Mouse (Mus musculus) layer of hippocampus, postnatal 10 days (tissue): ENCODE results near the gene Slf2. TPM values are rescaled to one million over a fixed set of nuclear protein-coding genes. Genes with fewer than 3 reads are reported as not detected.

Experiments
- DNase-seq, 2 experiments: peaks; one replicate each; pipeline ENCODE4 v3.0.0; 2021; ENCODE audit warnings: low spot score in 2 of 2
- total RNA-seq, 2 experiments: library from RNA; stranded (reverse); gene quantifications; 2 replicates each; pipeline ENCODE4 v1.2.3; 2021

Slf2 gene
- total RNA-seq, 2 experiments from 2014 or later: 32.4 to 35.3 TPM

- no peak for DNase-seq
Observed at GRCm38 (mm10) chr19:45028746-45029145, 97.8 kb downstream of the Slf2 start.

DNA sequence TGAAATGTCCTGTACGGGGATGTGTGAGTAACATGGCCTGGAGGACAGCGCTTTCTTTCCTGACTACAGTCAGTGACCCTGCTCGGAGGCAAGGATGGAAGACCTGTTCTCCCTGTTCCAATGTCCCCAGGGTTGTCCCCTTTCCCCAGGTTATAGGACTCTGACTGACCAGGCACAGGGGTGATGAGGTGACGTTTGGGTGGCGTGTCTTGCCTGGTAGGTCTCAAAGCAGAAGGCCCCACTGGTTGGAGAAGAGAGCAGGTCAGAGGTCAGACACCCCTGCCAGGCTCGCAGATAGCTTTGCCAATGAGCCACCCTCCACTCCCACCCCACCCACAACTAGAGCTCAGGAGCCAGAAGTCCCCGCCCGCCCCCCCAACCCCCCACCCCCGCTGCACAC, 98.6 kb downstream of the Slf2 start:
- DNase-seq: no peak

DNA sequence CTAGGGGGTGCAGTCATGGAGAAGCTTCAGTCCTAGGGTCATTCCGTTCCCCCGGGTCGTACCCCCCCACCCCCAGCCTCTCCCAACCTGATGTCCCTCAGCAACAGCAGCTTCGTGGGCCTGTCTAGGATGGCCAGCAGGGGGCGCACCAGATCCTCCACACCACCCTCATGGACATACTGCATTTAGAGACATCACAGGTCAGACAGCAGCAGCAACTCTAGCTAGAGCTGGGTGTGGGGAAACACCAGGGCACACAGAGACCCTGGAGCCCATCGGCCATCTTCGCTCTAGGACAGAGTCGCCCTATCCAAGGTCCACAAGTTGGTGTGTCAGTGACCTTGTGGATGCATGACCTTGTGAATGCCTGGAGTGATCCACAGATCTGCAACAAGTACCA, 99.2 kb downstream of the Slf2 start:
- DNase-seq: peak; percentile 65 to 71

GRCm38 (mm10) chr19:45030746-45031693, 100.1 kb downstream of the Slf2 start:
- peak; percentile 75 to 81 for DNase-seq

GRCm38 (mm10) chr19:45031780-45032179, 100.8 kb downstream of the Slf2 start:
- peak; percentile 83 to 85 for DNase-seq

Other genes starting within 250 kb of the Slf2 start
- gene Pax2, start 175.1 kb upstream of the Slf2 start, total RNA-seq: under 1 TPM; 0.20 to 0.37 TPM
- 10 to 100 TPM; 61.8 to 69.2 TPM for gene Sema4g, start 58.0 kb downstream of the Slf2 start, total RNA-seq
- gene Twnk, start 74.5 kb downstream of the Slf2 start, total RNA-seq: 10 to 100 TPM; 14.1 to 15.1 TPM
- 10 to 100 TPM; 45.3 to 48.9 TPM for gene Mrpl43, start 75.3 kb downstream of the Slf2 start, total RNA-seq
- gene Lzts2, start 83.3 kb downstream of the Slf2 start, total RNA-seq: 10 to 100 TPM; 21.3 to 23.2 TPM
- 1 to 10 TPM; 3.2 to 3.3 TPM for gene Pdzd7, start 114.6 kb downstream of the Slf2 start, total RNA-seq
- gene Sfxn3, start 116.4 kb downstream of the Slf2 start, total RNA-seq: 100 to 1,000 TPM; 103 to 124 TPM
- gene Kazald1, start 144.1 kb downstream of the Slf2 start, total RNA-seq: 1 to 10 TPM; 1.8 to 2.1 TPM
- gene Tlx1, start 219.5 kb downstream of the Slf2 start, total RNA-seq: not detected